Comparison of ENCODE assay signal across 9 mouse cellular contexts in the genomic region with DNA sequence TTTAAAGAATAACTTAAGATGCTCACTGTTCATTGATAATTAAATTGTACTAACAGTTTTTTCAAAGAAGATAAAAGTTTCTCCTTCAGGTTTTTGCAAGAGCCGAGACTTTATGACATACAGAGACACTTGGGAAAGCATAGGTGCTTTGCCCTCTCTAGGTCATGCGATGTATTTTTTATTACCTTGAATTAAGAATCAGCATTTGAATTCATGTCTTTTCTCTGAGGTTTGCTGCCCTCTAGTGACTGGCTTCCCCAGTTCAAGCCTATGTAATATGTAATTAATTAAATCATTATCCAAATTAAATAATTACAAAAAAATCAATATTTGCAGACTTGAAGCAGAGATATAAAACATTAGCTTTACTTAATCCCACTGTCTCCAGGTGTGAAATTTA.
DNase-seq lines count a peak whose midpoint lies in the region; ATAC-seq and TF ChIP-seq lines count a peak whose summit lies in the region.
"Had no signal": no experiment of that assay in that cellular context is flagged by ENCODE, and none has a peak within 500 bp of the region (broad histone marks: within the 10 kb centered on the region; RNA-seq: fewer than 3 reads in every experiment).

No protein-coding gene starts in this region.

- H3K36me3 ChIP-seq in liver, embryonic 11.5 days (ENCODE audit: control insufficient read depth, insufficient read depth, low read length), result no peaks in the 10 kb centered on the region
- H3K36me3 ChIP-seq in heart, embryonic 15.5 days, result no peaks in the 10 kb centered on the region
- no peaks in the 10 kb centered on the region for H3K36me3 ChIP-seq in midbrain, embryonic 16.5 days (ENCODE audit: control insufficient read depth, insufficient read depth, low read length)
- H3K36me3 ChIP-seq: embryonic facial prominence, embryonic 13.5 days had no signal

- WGBS in liver, embryonic 11.5 days, result 38% methylated on average over 2 of the region's 2 CpGs
- 23% methylated on average over 2 of the region's 2 CpGs for WGBS in heart, embryonic 15.5 days
- 10% methylated on average over 2 of the region's 2 CpGs for WGBS in large intestine, adult 2 months
- WGBS in midbrain, embryonic 16.5 days, result 38% methylated on average over 2 of the region's 2 CpGs

- DNase-seq in liver (peak; percentile 51), Patski (ENCODE audit: low read depth, low spot score) (no peak)
- DNase-seq in liver, embryonic 11.5 days (ENCODE audit: low spot score), result no peak
- peak; percentile 83 to 87 for DNase-seq in cerebellum, postnatal 10 days
- peak; percentile 19 for DNase-seq in large intestine, adult 2 months (ENCODE audit: low read depth, low spot score)

- ATAC-seq in liver, embryonic 11.5 days (replicated peaks; ENCODE audit: low FRiP score), result no peak; the same call in 1 of the 2 replicates
- no peak for ATAC-seq in Patski
- 0 out of 2 replicates have a peak, but pooled peaks have one; percentile 53 for ATAC-seq in heart, embryonic 15.5 days (replicated peaks; ENCODE audit: insufficient number of reproducible peaks, insufficient read depth, low FRiP score, low read depth)
- 0 out of 2 replicates have a peak, but pooled peaks have one; percentile 8 for ATAC-seq in midbrain, embryonic 16.5 days
- no peak for ATAC-seq in activated CD4-positive, CD25-positive, alpha-beta regulatory T cell, adult 4 months

- no peaks in the 10 kb centered on the region for H3K4me1 ChIP-seq in liver, embryonic 11.5 days (replicated peaks; ENCODE audit: control insufficient read depth, insufficient read depth, low read length)
- H3K4me1 ChIP-seq in heart, embryonic 15.5 days (replicated peaks), result peaks cover 4% of the 10 kb centered on the region
- H3K4me1 ChIP-seq in midbrain, embryonic 16.5 days (ENCODE audit: control insufficient read depth, insufficient read depth, low read length), result no peaks in the 10 kb centered on the region
- H3K4me1 ChIP-seq: embryonic facial prominence, embryonic 13.5 days had no signal

- CTCF ChIA-PET in Patski (lab: Charles Lee), result interaction anchor here (0.7 to 12.2 kb wide), 25 partner anchors 9 to 549 kb away, joined by 3 to 210 read pairs (median 5); partner anchors contain the start of genes Fam198b and Tmem144

- POLR2A ChIA-PET in Patski (lab: Charles Lee), result interaction anchor here (0.6 kb wide), 1 partner anchor 205 kb away, joined by 4 read pairs; no protein-coding TSS in a partner anchor

- H3K9me3 ChIP-seq in liver, embryonic 11.5 days (ENCODE audit: control insufficient read depth, low read length), result no peaks in the 10 kb centered on the region
- H3K9me3 ChIP-seq in heart, embryonic 15.5 days (replicated peaks), result no peaks in the 10 kb centered on the region
- H3K9me3 ChIP-seq in midbrain, embryonic 16.5 days (replicated peaks; ENCODE audit: control insufficient read depth, low read length, poor library complexity, severe bottlenecking), result no peaks in the 10 kb centered on the region
- H3K9me3 ChIP-seq: embryonic facial prominence, embryonic 13.5 days had no signal

- peak; percentile 77 for TF ChIP-seq CTCF in Patski (IDR thresholded peaks at IDR 0.05)

- no peak overlapping the region for H3K9ac ChIP-seq in liver, embryonic 11.5 days (ENCODE audit: low read depth, low read length)
- no peak overlapping the region for H3K9ac ChIP-seq in heart, embryonic 15.5 days
- no peak overlapping the region for H3K9ac ChIP-seq in midbrain, embryonic 16.5 days (ENCODE audit: low read depth, low read length)
- H3K9ac ChIP-seq: embryonic facial prominence, embryonic 13.5 days had no signal

- no peak overlapping the region for H3K27ac ChIP-seq in liver, embryonic 11.5 days (ENCODE audit: low read depth, low read length)
- no peak overlapping the region for H3K27ac ChIP-seq in heart, embryonic 15.5 days
- H3K27ac ChIP-seq in midbrain, embryonic 16.5 days (ENCODE audit: low read length), result no peak overlapping the region
- H3K27ac ChIP-seq: embryonic facial prominence, embryonic 13.5 days had no signal

- H3K27me3 ChIP-seq in liver, embryonic 11.5 days (replicated peaks; ENCODE audit: control insufficient read depth, insufficient read depth, low read length), result no peaks in the 10 kb centered on the region
- no peaks in the 10 kb centered on the region for H3K27me3 ChIP-seq in Patski
- no peaks in the 10 kb centered on the region for H3K27me3 ChIP-seq in heart, embryonic 15.5 days
- H3K27me3 ChIP-seq in midbrain, embryonic 16.5 days (ENCODE audit: control insufficient read depth, insufficient read depth, low read depth, low read length), result no peaks in the 10 kb centered on the region
- H3K27me3 ChIP-seq: embryonic facial prominence, embryonic 13.5 days had no signal

- in situ Hi-C loops in Patski (cut with MboI; ENCODE audit: low pct_unique_long_range_greater_than_20kb), result no loop called here

- H3K4me2 ChIP-seq in liver, embryonic 11.5 days, result no peak overlapping the region
- no peak overlapping the region for H3K4me2 ChIP-seq in heart, embryonic 15.5 days
- H3K4me2 ChIP-seq in midbrain, embryonic 16.5 days (ENCODE audit: low read length), result no peak overlapping the region
- H3K4me2 ChIP-seq: embryonic facial prominence, embryonic 13.5 days had no signal

- H3K4me3 ChIP-seq in liver, embryonic 11.5 days (ENCODE audit: low read depth, low read length), result no peak overlapping the region
- H3K4me3 ChIP-seq in heart, embryonic 15.5 days, result no peak overlapping the region
- no peak overlapping the region for H3K4me3 ChIP-seq in midbrain, embryonic 16.5 days (ENCODE audit: low read depth, low read length)
- H3K4me3 ChIP-seq: embryonic facial prominence, embryonic 13.5 days had no signal

Comparison
In these comparisons a context has a peak if more than half of its experiments do, and no peak if none do; other contexts are left out.
1. DNase-seq: peak in liver (single experiment), cerebellum, postnatal 10 days (2 of 2) and large intestine, adult 2 months (single experiment); none in liver, embryonic 11.5 days (single experiment) and Patski (single experiment).
2. ATAC-seq: peak in heart, embryonic 15.5 days (single experiment) and midbrain, embryonic 16.5 days (single experiment); none in liver, embryonic 11.5 days (single experiment), Patski (single experiment) and activated CD4-positive, CD25-positive, alpha-beta regulatory T cell, adult 4 months (single experiment).